Mouse (Mus musculus): ENCODE results near the gene Gm20825. TPM values are rescaled to one million over a fixed set of nuclear protein-coding genes. Genes with fewer than 3 reads are reported as not detected.
"Not testable (repeated sequence)": the region's sequence is repeated elsewhere in the genome, so short reads cannot be mapped to it uniquely, and the experiment has no call there.

Gene Gm20825
- total RNA-seq (2014; fragmentation: Nextera tagmentation) (not detected in 2 replicates), total RNA-seq (2017) (not detected in 2 replicates)

GRCm38 (mm10) chrY:8071407-8071806 lies at the start of gene Gm20825:
Gene Gm20825, minus strand, starts transcription at chrY:8071507.
- ATAC-seq (replicated peaks; ENCODE audit: low FRiP score, low TSS enrichment, poor library complexity, severe bottlenecking) = not testable (repeated sequence)

Other genes with a start within 250 kb of the Gm20825 start
- not detected in 2 replicates for gene Gm29049, start 74.3 kb downstream of the Gm20825 start, total RNA-seq (2014; fragmentation: Nextera tagmentation)
- not detected in 2 replicates for gene Gm29049, start 74.3 kb downstream of the Gm20825 start, total RNA-seq (2017)
- not detected in 2 replicates for gene Gm20824, start 186.4 kb upstream of the Gm20825 start, total RNA-seq (2014; fragmentation: Nextera tagmentation)
- not detected in 2 replicates for gene Gm20824, start 186.4 kb upstream of the Gm20825 start, total RNA-seq (2017)